Mouse (Mus musculus): ENCODE measurements at regions not wholly inside any gene's neighbourhood (a gene's known extent, or its start where the extent isn't known, plus 50 kb on each side); places are given as distances from the start of the nearest gene placed in this dataset.

DNA sequence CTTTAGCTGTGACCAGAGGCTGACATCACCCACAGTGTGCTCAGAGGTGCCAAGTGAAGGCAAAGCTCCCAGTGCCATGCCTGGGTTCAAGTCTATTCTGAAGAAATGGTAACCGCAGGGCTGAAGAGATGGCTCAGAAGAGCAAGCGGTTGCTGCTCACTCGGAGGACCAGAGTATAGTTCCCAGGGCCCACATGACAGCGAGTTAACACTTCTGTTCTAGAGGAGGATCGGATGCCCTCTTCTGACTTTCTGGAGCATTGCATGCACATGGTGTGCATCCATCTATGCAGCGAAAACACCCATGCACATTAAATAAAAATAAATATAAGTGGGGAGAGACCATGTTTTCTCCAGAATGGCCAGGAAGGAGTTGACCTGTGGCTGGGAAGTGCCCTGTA, 209.5 kb downstream of the Sorl1 start:
- Histone ChIP-seq H3K36me3 (no peaks in the 10 kb centered on the region), H3K4me2 (no peak overlapping the region), H3K27me3 (no peaks in the 10 kb centered on the region), H3K9me3 (no peaks in the 10 kb centered on the region), H3K27ac (replicated peaks) (peak overlapping the region; percentile 62), H3K4me3 (no peak overlapping the region), H3K9ac (no peak overlapping the region), H3K4me1 (replicated peaks) (peaks cover 45% of the 10 kb centered on the region)
- no peak for ATAC-seq (ENCODE audit: low read depth)
- 95% methylated on average over 6 of the region's 6 CpGs for WGBS

DNA sequence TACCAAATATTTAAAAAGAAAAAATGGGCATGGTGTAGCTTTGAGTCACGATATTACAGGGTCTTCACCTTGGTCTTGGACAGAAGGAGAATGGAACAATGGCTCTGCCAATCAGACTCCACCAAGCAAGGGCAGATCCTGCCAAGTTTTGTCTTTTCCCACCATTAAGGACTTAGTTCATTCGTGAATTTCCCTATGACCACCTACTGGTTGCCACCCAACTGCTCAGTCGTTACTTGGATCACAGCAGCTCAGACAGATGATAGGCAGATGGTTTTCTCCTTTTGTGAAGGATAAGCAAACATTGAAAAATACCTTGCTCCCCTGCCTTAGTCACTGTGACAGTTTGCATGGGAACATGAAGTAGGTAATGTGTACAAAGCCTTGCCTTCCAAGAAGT, 210.2 kb downstream of the Sorl1 start:
- H3K27ac ChIP-seq (replicated peaks), result no peak overlapping the region
- no peak for ATAC-seq (ENCODE audit: low read depth)
- WGBS, result 75% methylated on average over 3 of the region's 3 CpGs

GRCm38 (mm10) chr9:41912482-41912881, 211.6 kb downstream of the Sorl1 start:
- 62% methylated on average over 5 of the region's 5 CpGs for WGBS
- no peaks in the 10 kb centered on the region for H3K36me3 ChIP-seq
- H3K4me1 ChIP-seq (replicated peaks), result peaks cover 25% of the 10 kb centered on the region
- no peaks in the 10 kb centered on the region for H3K27me3 ChIP-seq
- H3K27ac ChIP-seq (replicated peaks), result peak overlapping the region; percentile 52; the same call in 1 of the 2 replicates
- no peak overlapping the region for H3K9ac ChIP-seq
- no peak overlapping the region for H3K4me3 ChIP-seq
- H3K9me3 ChIP-seq, result no peaks in the 10 kb centered on the region
- ATAC-seq (ENCODE audit: low read depth), result peak; percentile 50; the same call in 1 of the 2 replicates
- no peak overlapping the region for H3K4me2 ChIP-seq

More for the DNA sequence above, 210.2 kb downstream of the Sorl1 start:
- Histone ChIP-seq H3K36me3 (no peaks in the 10 kb centered on the region), H3K9ac (no peak overlapping the region), H3K4me3 (no peak overlapping the region), H3K9me3 (no peaks in the 10 kb centered on the region), H3K27me3 (no peaks in the 10 kb centered on the region), H3K4me1 (replicated peaks) (peaks cover 38% of the 10 kb centered on the region), H3K4me2 (no peak overlapping the region)

GRCm38 (mm10) chr9:41900606-41900974, 223.5 kb downstream of the Sorl1 start:
- 42% methylated on average over 8 of the region's 8 CpGs for WGBS
- H3K4me1 ChIP-seq (replicated peaks), result peaks cover 36% of the 10 kb centered on the region
- H3K9ac ChIP-seq, result 0 out of 2 replicates have a peak overlapping the region, but pooled peaks have one; percentile 17
- peak overlapping the region; percentile 72 for H3K27ac ChIP-seq (replicated peaks)
- 0 out of 2 replicates have a peak overlapping the region, but pooled peaks have one; percentile 11 for H3K4me2 ChIP-seq
- no peaks in the 10 kb centered on the region for H3K27me3 ChIP-seq
- H3K4me3 ChIP-seq, result no peak overlapping the region
- peak; percentile 40; the same call in 1 of the 2 replicates for ATAC-seq (ENCODE audit: low read depth)
- H3K9me3 ChIP-seq, result no peaks in the 10 kb centered on the region
- no peaks in the 10 kb centered on the region for H3K36me3 ChIP-seq

GRCm38 (mm10) chr9:41899766-41900605, 224.1 kb downstream of the Sorl1 start:
- whole genome bisulfite sequencing, result 33% methylated on average over 11 of the region's 11 CpGs
- peaks cover 36% of the 10 kb centered on the region for H3K4me1 ChIP-seq (replicated peaks)
- H3K4me2 ChIP-seq, result 0 out of 2 replicates have a peak overlapping the region, but pooled peaks have one; percentile 11
- H3K27me3 ChIP-seq, result no peaks in the 10 kb centered on the region
- peak; percentile 2; the same call in 1 of the 2 replicates for ATAC-seq (ENCODE audit: low read depth)
- peak overlapping the region; percentile 72 for H3K27ac ChIP-seq (replicated peaks)
- H3K36me3 ChIP-seq, result no peaks in the 10 kb centered on the region
- 0 out of 2 replicates have a peak overlapping the region, but pooled peaks have one; percentile 17 for H3K9ac ChIP-seq
- no peak overlapping the region for H3K4me3 ChIP-seq
- H3K9me3 ChIP-seq, result no peaks in the 10 kb centered on the region

DNA sequence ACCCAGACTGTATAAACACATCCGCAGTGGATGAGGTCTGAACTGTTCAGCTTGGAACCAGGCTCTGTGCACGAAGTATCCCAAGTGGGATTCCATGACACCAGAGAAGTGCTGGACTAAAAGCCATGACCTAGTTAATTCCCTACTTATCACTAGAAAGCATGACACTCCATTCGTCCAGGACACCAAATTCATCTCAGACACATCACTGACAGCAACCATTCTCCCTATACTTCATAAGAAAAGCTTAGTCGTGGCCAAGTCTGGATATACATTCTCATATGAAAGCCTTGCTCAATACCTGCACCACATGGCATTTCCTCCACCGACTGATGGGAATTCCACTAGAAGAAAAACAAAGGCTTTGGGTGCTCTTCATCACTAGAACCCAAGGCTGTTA, 229.0 kb downstream of the Sorl1 start:
- Histone ChIP-seq H3K4me1 (replicated peaks) (peaks cover 43% of the 10 kb centered on the region), H3K27ac (replicated peaks) (no peak overlapping the region), H3K4me2 (no peak overlapping the region), H3K9ac (no peak overlapping the region), H3K27me3 (no peaks in the 10 kb centered on the region), H3K9me3 (no peaks in the 10 kb centered on the region), H3K36me3 (no peaks in the 10 kb centered on the region), H3K4me3 (no peak overlapping the region)
- ATAC-seq (ENCODE audit: low read depth), result no peak
- 81% methylated on average over 5 of the region's 5 CpGs for WGBS

- Histone ChIP-seq H3K9me3 (no peaks in the 10 kb centered on the region), H3K4me1 (replicated peaks) (peaks cover 41% of the 10 kb centered on the region), H3K36me3 (no peaks in the 10 kb centered on the region), H3K4me2 (no peak overlapping the region), H3K27ac (replicated peaks) (no peak overlapping the region), H3K27me3 (no peaks in the 10 kb centered on the region), H3K4me3 (no peak overlapping the region), H3K9ac (no peak overlapping the region)
- WGBS, result 64% methylated on average over 3 of the region's 3 CpGs
- no peak for ATAC-seq (ENCODE audit: low read depth)
Measured at GRCm38 (mm10) chr9:41892841-41893240, 231.3 kb downstream of the Sorl1 start.

DNA sequence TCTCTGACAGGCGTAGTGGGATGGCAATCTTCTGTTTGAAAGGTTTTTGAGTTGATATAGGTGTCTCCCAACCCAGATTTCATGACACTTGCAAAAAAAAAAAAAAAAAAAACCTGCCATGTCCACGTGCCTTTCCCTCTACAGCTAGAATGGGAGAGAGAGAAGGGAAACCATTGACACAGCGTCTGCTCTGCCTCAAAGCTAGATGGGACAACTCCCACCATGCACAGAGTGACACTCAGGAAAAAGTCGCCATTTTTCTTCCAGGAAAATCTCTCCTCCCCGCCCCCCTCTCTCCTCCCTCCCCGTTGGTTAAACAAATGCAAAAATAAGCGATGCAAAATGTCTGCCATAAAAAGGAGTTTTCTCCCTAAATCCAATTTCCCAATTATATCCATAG, 232.9 kb downstream of the Sorl1 start:
- Histone ChIP-seq H3K4me2 (peak overlapping the region; percentile 54), H3K27me3 (no peaks in the 10 kb centered on the region), H3K36me3 (no peaks in the 10 kb centered on the region), H3K4me1 (replicated peaks) (peaks cover 38% of the 10 kb centered on the region), H3K4me3 (peak overlapping the region; percentile 26; the same call in 1 of the 2 replicates), H3K27ac (replicated peaks) (peak overlapping the region; percentile 97), H3K9me3 (no peaks in the 10 kb centered on the region), H3K9ac (peak overlapping the region; percentile 65)
- 29% methylated on average over 7 of the region's 7 CpGs for WGBS
- ATAC-seq (ENCODE audit: low read depth), result 0 out of 2 replicates have a peak, but pooled peaks have one; percentile 1

- H3K4me2 ChIP-seq, result peak overlapping the region; percentile 54
- ATAC-seq (ENCODE audit: low read depth), result peak; percentile 98
- peaks cover 38% of the 10 kb centered on the region for H3K4me1 ChIP-seq (replicated peaks)
- no peaks in the 10 kb centered on the region for H3K36me3 ChIP-seq
- H3K9me3 ChIP-seq, result no peaks in the 10 kb centered on the region
- WGBS, result under 1% methylated on average over 42 of the region's 42 CpGs
- peak overlapping the region; percentile 65 for H3K9ac ChIP-seq
- peak overlapping the region; percentile 97 for H3K27ac ChIP-seq (replicated peaks)
- no peaks in the 10 kb centered on the region for H3K27me3 ChIP-seq
- peak overlapping the region; percentile 26 for H3K4me3 ChIP-seq
Measured at GRCm38 (mm10) chr9:41890273-41891141, 233.6 kb downstream of the Sorl1 start.

DNA sequence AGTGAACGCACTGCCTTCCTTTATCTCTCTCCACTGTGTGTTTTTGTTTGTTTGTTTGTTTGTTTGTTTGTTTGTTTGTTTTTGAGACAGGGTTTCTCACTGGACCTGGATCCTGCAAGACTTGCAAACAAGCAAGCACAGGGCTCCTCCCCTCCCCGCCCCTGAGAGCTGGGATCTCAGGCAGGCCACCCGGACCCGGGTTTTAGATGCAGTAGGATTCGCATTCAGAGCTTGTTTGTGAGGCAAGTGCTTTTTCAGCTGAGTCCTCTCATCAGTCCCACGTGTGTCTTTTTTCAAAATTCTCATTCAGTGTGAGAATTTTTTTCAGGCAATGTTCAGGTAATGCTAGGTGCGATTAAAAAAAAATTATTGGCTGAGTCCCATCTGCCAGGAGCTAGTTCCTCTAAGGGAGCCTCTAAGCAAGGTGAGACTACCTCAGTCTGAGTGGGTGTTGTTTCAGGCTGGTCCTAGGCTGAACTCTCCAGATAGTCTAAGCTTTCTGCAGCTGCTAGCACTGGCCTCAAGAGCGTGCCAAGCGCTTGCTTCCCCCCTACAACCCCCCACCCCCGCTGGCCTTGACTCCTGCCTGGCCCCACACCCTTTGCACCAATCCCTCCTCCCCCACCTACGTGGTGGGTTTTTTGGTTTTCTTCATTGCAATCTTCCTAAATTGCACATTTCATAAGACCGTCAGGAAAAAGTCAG, 234.4 kb downstream of the Sorl1 start:
- Histone ChIP-seq H3K4me3 (peak overlapping the region; percentile 26), H3K27me3 (no peaks in the 10 kb centered on the region), H3K9ac (peak overlapping the region; percentile 65), H3K36me3 (no peaks in the 10 kb centered on the region), H3K4me2 (peak overlapping the region; percentile 54), H3K9me3 (no peaks in the 10 kb centered on the region), H3K4me1 (replicated peaks) (peaks cover 38% of the 10 kb centered on the region), H3K27ac (replicated peaks) (peak overlapping the region; percentile 97)
- WGBS, result 42% methylated on average over 12 of the region's 12 CpGs
- peak; percentile 54 for ATAC-seq (ENCODE audit: low read depth)

DNA sequence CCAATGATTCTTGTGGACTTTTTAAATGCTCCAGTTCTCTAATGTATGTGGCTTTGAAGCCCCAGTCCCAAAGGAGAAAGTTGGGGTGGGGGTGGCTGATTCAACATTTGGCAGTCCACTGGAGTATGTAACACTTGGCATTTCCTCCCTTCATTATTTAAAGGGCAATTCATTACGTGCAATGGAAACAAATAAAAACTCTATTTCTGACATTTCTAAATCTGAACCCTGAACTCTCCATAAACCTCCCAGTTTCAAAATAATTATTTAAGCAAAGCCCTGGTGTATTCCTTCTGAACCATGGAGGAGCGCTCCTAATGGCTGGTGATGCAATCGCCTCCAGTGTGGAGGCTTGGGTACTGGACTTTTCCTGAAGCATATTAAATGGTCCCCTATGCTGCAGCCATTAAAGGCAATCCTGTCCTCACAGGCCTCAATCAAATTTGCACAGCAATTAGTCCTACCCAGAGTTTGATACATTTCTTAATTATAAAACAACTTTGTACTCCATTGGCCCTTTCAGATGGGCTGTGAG, 235.4 kb downstream of the Sorl1 start:
- WGBS, result 68% methylated on average over 3 of the region's 3 CpGs
- no peak overlapping the region for H3K4me3 ChIP-seq
- H3K9ac ChIP-seq, result no peak overlapping the region
- H3K36me3 ChIP-seq, result no peaks in the 10 kb centered on the region
- no peak overlapping the region for H3K4me2 ChIP-seq
- H3K27me3 ChIP-seq, result no peaks in the 10 kb centered on the region
- H3K27ac ChIP-seq (replicated peaks), result peak overlapping the region; percentile 97; the same call in 1 of the 2 replicates
- H3K9me3 ChIP-seq, result no peaks in the 10 kb centered on the region
- peaks cover 38% of the 10 kb centered on the region for H3K4me1 ChIP-seq (replicated peaks)
- no peak for ATAC-seq (ENCODE audit: low read depth)

Data from neural tube, embryonic 13.5 days (tissue).